Mouse (Mus musculus): Measurements from ENCODE around the gene Gm4737. TPM values are rescaled to one million over a fixed set of nuclear protein-coding genes. Genes with fewer than 3 reads are reported as not detected.

Gene Gm4737
- total and polyA plus RNA-seq, 3 experiments: 51.4 to 154 (median 118) TPM

GRCm38 (mm10) chr16:46109536-46109935 lies 45.3 kb downstream of the Gm4737 start:
- H3K4me3 ChIP-seq (replicated peaks in 1 of 3; ENCODE audit: low read depth in 2 of 3, low read length in 2 of 3, poor library complexity in 1 of 3): no peak overlapping the region
- no peaks in the 10 kb centered on the region for H3K79me2 ChIP-seq (replicated peaks; ENCODE audit: control insufficient read depth, extremely low read depth, insufficient read depth, poor library complexity, severe bottlenecking)
- in situ Hi-C loops (cut with MboI; ENCODE audit: low pct_ligation_motif_present, low pct_unique_long_range_greater_than_20kb, low sequenced_read_pairs): no loop called here
- H3K4me2 ChIP-seq (ENCODE audit: insufficient read depth, low read depth, poor library complexity, severe bottlenecking): no peak overlapping the region
- no peak for TF ChIP-seq POLR2AphosphoS2 (IDR thresholded peaks at IDR 0.05; ENCODE audit: low read depth, low read length)
- TF ChIP-seq RCOR1 (conservative IDR thresholded peaks at IDR 0.05; ENCODE audit: low read depth, low read length): no peak
- TF ChIP-seq NRF1 (IDR thresholded peaks at IDR 0.05; ENCODE audit: low read depth, low read length): no peak
- TF ChIP-seq ZNF384 (IDR thresholded peaks at IDR 0.05; ENCODE audit: low read depth, low read length): no peak
- no peak for TF ChIP-seq ETS1 (conservative IDR thresholded peaks at IDR 0.05; ENCODE audit: low read depth, low read length)
- no peak for TF ChIP-seq RAD21 (IDR thresholded peaks at IDR 0.05; ENCODE audit: low read depth, low read length)
- no peak for TF ChIP-seq TCF12 (IDR thresholded peaks at IDR 0.05; ENCODE audit: low read depth, low read length)
- no peak for TF ChIP-seq ZC3H11A (IDR thresholded peaks at IDR 0.05; ENCODE audit: low read depth, low read length)
- no peak for TF ChIP-seq MEF2A (IDR thresholded peaks at IDR 0.05; ENCODE audit: borderline replicate concordance, low read depth, low read length)
- TF ChIP-seq GABPA (IDR thresholded peaks at IDR 0.05; ENCODE audit: insufficient replicate concordance, low read depth, low read length): no peak
- no peak for TF ChIP-seq USF1 (IDR thresholded peaks at IDR 0.05; ENCODE audit: low read depth, low read length)
- TF ChIP-seq E2F4 (IDR thresholded peaks at IDR 0.05; ENCODE audit: insufficient replicate concordance, low read depth, low read length): no peak
- no peak for TF ChIP-seq JUND (conservative IDR thresholded peaks at IDR 0.05; ENCODE audit: low read depth, low read length)
- TF ChIP-seq TBP (conservative IDR thresholded peaks at IDR 0.05; ENCODE audit: low read depth, low read length): no peak
- no peak for TF ChIP-seq ELF1 (IDR thresholded peaks at IDR 0.05; ENCODE audit: low read depth, low read length)
- no peak for TF ChIP-seq SIN3A (IDR thresholded peaks at IDR 0.05; ENCODE audit: low read length)
- no peak for TF ChIP-seq CHD2 (IDR thresholded peaks at IDR 0.05; ENCODE audit: low read length)
- dilution Hi-C loops (cut with MboI; ENCODE audit: extremely low pct_ligation_motif_present, extremely low pct_unique_long_range_greater_than_20kb, low sequenced_read_pairs): no loop called here
- H3K9me3 ChIP-seq (replicated peaks; ENCODE audit: low read length): peaks cover 25% of the 10 kb centered on the region
- no peaks in the 10 kb centered on the region for H3K27me3 ChIP-seq (replicated peaks)
- no peak overlapping the region for H3K9ac ChIP-seq (ENCODE audit: insufficient read depth, low read depth)
- no peak overlapping the region for H3K27ac ChIP-seq (ENCODE audit: insufficient read depth, low read depth)
- no peak for DNase-seq (ENCODE audit: extremely low read depth)
- no peaks in the 10 kb centered on the region for H3K4me1 ChIP-seq (ENCODE audit: control insufficient read depth in 1 of 2, insufficient read depth in 2 of 2)
- no peaks in the 10 kb centered on the region for H3K36me3 ChIP-seq (replicated peaks in 1 of 2; ENCODE audit: control insufficient read depth in 1 of 2, insufficient read depth in 1 of 2, low read length in 1 of 2)

- H3K27me3 ChIP-seq (replicated peaks): no peaks in the 10 kb centered on the region
- H3K4me2 ChIP-seq (ENCODE audit: insufficient read depth, low read depth, poor library complexity, severe bottlenecking): no peak overlapping the region
- no peaks in the 10 kb centered on the region for H3K79me2 ChIP-seq (replicated peaks; ENCODE audit: control insufficient read depth, extremely low read depth, insufficient read depth, poor library complexity, severe bottlenecking)
- H3K4me1 ChIP-seq (ENCODE audit: control insufficient read depth in 1 of 2, insufficient read depth in 2 of 2): no peaks in the 10 kb centered on the region
- no peak overlapping the region for H3K9ac ChIP-seq (ENCODE audit: insufficient read depth, low read depth)
- no peak overlapping the region for H3K27ac ChIP-seq (ENCODE audit: insufficient read depth, low read depth)
- dilution Hi-C loops (cut with MboI; ENCODE audit: extremely low pct_ligation_motif_present, extremely low pct_unique_long_range_greater_than_20kb, low sequenced_read_pairs) (no loop called here), in situ Hi-C loops (cut with MboI; ENCODE audit: low pct_ligation_motif_present, low pct_unique_long_range_greater_than_20kb, low sequenced_read_pairs) (no loop called here)
- TF ChIP-seq ELF1 (IDR thresholded peaks at IDR 0.05; ENCODE audit: low read depth, low read length) (no peak), PAX5 (IDR thresholded peaks at IDR 0.05; ENCODE audit: low read length) (no peak), BHLHE40 (IDR thresholded peaks at IDR 0.05; ENCODE audit: low read depth, low read length) (no peak), MYC (IDR thresholded peaks at IDR 0.05; ENCODE audit: low read depth, low read length) (no peak), UBTF (IDR thresholded peaks at IDR 0.05; ENCODE audit: low read depth, low read length) (no peak), ZMIZ1 (IDR thresholded peaks at IDR 0.05; ENCODE audit: low read depth, low read length) (no peak), NELFE (IDR thresholded peaks at IDR 0.05; ENCODE audit: low read depth, low read length) (no peak), MXI1 (IDR thresholded peaks at IDR 0.05; ENCODE audit: low read depth, low read length) (no peak), CHD2 (IDR thresholded peaks at IDR 0.05; ENCODE audit: low read length) (no peak), JUN (IDR thresholded peaks at IDR 0.05; ENCODE audit: insufficient read depth, low read depth, low read length) (no peak), SIN3A (IDR thresholded peaks at IDR 0.05; ENCODE audit: low read length) (no peak), TCF12 (IDR thresholded peaks at IDR 0.05; ENCODE audit: low read depth, low read length) (no peak), E2F4 (IDR thresholded peaks at IDR 0.05; ENCODE audit: insufficient replicate concordance, low read depth, low read length) (no peak), IRF4 (IDR thresholded peaks at IDR 0.05; ENCODE audit: low read depth, low read length) (no peak), KAT2A (IDR thresholded peaks at IDR 0.05; ENCODE audit: insufficient replicate concordance, low read length) (no peak), USF1 (IDR thresholded peaks at IDR 0.05; ENCODE audit: low read depth, low read length) (no peak), POLR2A (IDR thresholded peaks at IDR 0.05; ENCODE audit: low read depth, low read length) (no peak), CTCF (conservative IDR thresholded peaks at IDR 0.05 in 1 of 2, IDR thresholded peaks at IDR 0.05 in 1 of 2; ENCODE audit: low read depth in 2 of 2, low read length in 2 of 2) (no peak)
- peaks cover 28% of the 10 kb centered on the region for H3K9me3 ChIP-seq (replicated peaks; ENCODE audit: low read length)
- no peak overlapping the region for H3K4me3 ChIP-seq (replicated peaks in 1 of 3; ENCODE audit: low read depth in 2 of 3, low read length in 2 of 3, poor library complexity in 1 of 3)
- no peak for DNase-seq (ENCODE audit: extremely low read depth)
- no peaks in the 10 kb centered on the region for H3K36me3 ChIP-seq (replicated peaks in 1 of 2; ENCODE audit: control insufficient read depth in 1 of 2, insufficient read depth in 1 of 2, low read length in 1 of 2)
Observed at GRCm38 (mm10) chr16:46107431-46107830, 47.4 kb downstream of the Gm4737 start.

Measured in CH12.LX (cell line).